Mouse (Mus musculus) embryonic facial prominence, embryonic 13.5 days (tissue): ENCODE data around the gene Rps6kb1. TPM values are rescaled to one million over a fixed set of nuclear protein-coding genes. Genes with fewer than 3 reads are reported as not detected.
"Not testable (repeated sequence)": the region's sequence is repeated elsewhere in the genome, so short reads cannot be mapped to it uniquely, and the experiment has no call there.

Experiments
- ATAC-seq: fragments of 200-750 bp; cut with Nextera tagmentation; 2 replicates; pipeline ENCODE4 v1.8.0; 2017; ENCODE audit warnings: low read depth; ENCODE audit not compliant: insufficient number of reproducible peaks, insufficient read depth, low FRiP score, low TSS enrichment
- H3K27ac ChIP-seq: fragments of 300-500 bp; sonication (generic); 2 replicates; pipeline ENCODE4 v1.5.1; 2015; ENCODE audit warnings: moderate library complexity, mild to moderate bottlenecking, inconsistent platforms
- H3K27me3 ChIP-seq: fragments of 300-500 bp; sonication (generic); 2 replicates; pipeline ENCODE4 v1.6.1; 2015; ENCODE audit warnings: mild to moderate bottlenecking, inconsistent platforms
- H3K36me3 ChIP-seq: fragments of 300-500 bp; sonication (generic); 2 replicates; pipeline ENCODE4 v1.6.1; 2015; ENCODE audit warnings: mild to moderate bottlenecking, inconsistent platforms
- H3K4me1 ChIP-seq: fragments of 300-500 bp; sonication (generic); 2 replicates; pipeline ENCODE4 v1.6.1; 2015; ENCODE audit warnings: inconsistent platforms
- H3K4me2 ChIP-seq: fragments of 300-500 bp; sonication (generic); 2 replicates; pipeline ENCODE4 v1.6.1; 2015; ENCODE audit warnings: moderate library complexity, mild to moderate bottlenecking, inconsistent platforms
- H3K4me3 ChIP-seq: fragments of 300-500 bp; sonication (generic); 2 replicates; pipeline ENCODE4 v1.5.1; 2015; ENCODE audit warnings: mild to moderate bottlenecking, inconsistent platforms
- H3K9ac ChIP-seq: fragments of 300-500 bp; sonication (generic); 2 replicates; pipeline ENCODE4 v1.6.1; 2015; ENCODE audit warnings: mild to moderate bottlenecking, inconsistent platforms
- H3K9me3 ChIP-seq: fragments of 300-500 bp; sonication (generic); 2 replicates; pipeline ENCODE4 v1.6.1; 2016; ENCODE audit warnings: inconsistent platforms
- WGBS: fragments of 180-500 bp; shearing (Covaris S2); methylation state at CpG from one replicate; pipeline ENCODE4 v1.1.7; 2015; ENCODE audit warnings: mixed read lengths; 5-methylcytosine and 5-hydroxymethylcytosine counted together
- polyA plus RNA-seq: library from polyadenylated mRNA; unstranded; fragments of >200 nt; fragmentation: Nextera tagmentation; extraction: Ambion mirVana; gene quantifications from 2 replicates; pipeline ENCODE4 v1.2.1, GENCODE M21; 2015

Rps6kb1 gene
- polyA plus RNA-seq, 1 experiment from 2014 or later: 78.9 TPM

- 86% methylated on average over 1 of the region's 1 CpGs for WGBS
- H3K4me3 ChIP-seq: no peak overlapping the region
- H3K4me2 ChIP-seq: no peak overlapping the region
- no peaks in the 10 kb centered on the region for H3K9me3 ChIP-seq
- H3K9ac ChIP-seq: no peak overlapping the region
- H3K36me3 ChIP-seq: peaks cover 35% of the 10 kb centered on the region
- H3K4me1 ChIP-seq: no peaks in the 10 kb centered on the region
- H3K27me3 ChIP-seq: no peaks in the 10 kb centered on the region
- no peak overlapping the region for H3K27ac ChIP-seq
- no peak for ATAC-seq
Measured at GRCm38 (mm10) chr11:86497356-86497755, 47.2 kb downstream of the Rps6kb1 start.

- WGBS: 92% methylated on average over 1 of the region's 1 CpGs
- Histone ChIP-seq H3K27ac (no peak overlapping the region), H3K9ac (no peak overlapping the region), H3K9me3 (no peaks in the 10 kb centered on the region), H3K27me3 (no peaks in the 10 kb centered on the region), H3K4me1 (peaks cover 5% of the 10 kb centered on the region), H3K36me3 (peaks cover 39% of the 10 kb centered on the region), H3K4me3 (no peak overlapping the region), H3K4me2 (no peak overlapping the region)
- ATAC-seq: no peak
Measured at GRCm38 (mm10) chr11:86490782-86491181, 53.8 kb downstream of the Rps6kb1 start.

- peak overlapping the region; percentile 88 for H3K27ac ChIP-seq
- H3K4me1 ChIP-seq: peaks cover 9% of the 10 kb centered on the region
- peaks cover 12% of the 10 kb centered on the region for H3K36me3 ChIP-seq
- peak overlapping the region; percentile 73 for H3K4me3 ChIP-seq
- peak overlapping the region; percentile 87 for H3K9ac ChIP-seq
- under 1% methylated on average over 25 of the region's 25 CpGs for WGBS
- peak overlapping the region; percentile 72 for H3K4me2 ChIP-seq
- no peaks in the 10 kb centered on the region for H3K27me3 ChIP-seq
- no peaks in the 10 kb centered on the region for H3K9me3 ChIP-seq
- ATAC-seq: no peak
Measured at GRCm38 (mm10) chr11:86484910-86485510, 59.6 kb downstream of the Rps6kb1 start.

GRCm38 (mm10) chr11:86484101-86484868 is 60.3 kb downstream of the Rps6kb1 start, which contains the start of gene Rnft1:
Rnft1 (plus strand) TSS chr11:86484657.
- Histone ChIP-seq H3K4me3 (peak within 1 kb of the TSS; percentile 73), H3K27me3 (no peaks in the 10 kb centered on the region), H3K27ac (peak within 1 kb of the TSS; percentile 88), H3K9ac (peak within 1 kb of the TSS; percentile 87), H3K9me3 (no peaks in the 10 kb centered on the region), H3K4me2 (peak within 1 kb of the TSS; percentile 72), H3K36me3 (peaks cover 5% of the 10 kb centered on the region; the same call in 1 of the 2 replicates), H3K4me1 (peaks cover 9% of the 10 kb centered on the region)
- ATAC-seq: peak; percentile 96
- under 1% methylated on average over 68 of the region's 68 CpGs for WGBS

- H3K27ac ChIP-seq: peak overlapping the region; percentile 76; the same call in 1 of the 2 replicates
- WGBS: 38% methylated on average over 3 of the region's 3 CpGs
- no peak for ATAC-seq
Measured at GRCm38 (mm10) chr11:86473576-86473975, 71.0 kb downstream of the Rps6kb1 start.

GRCm38 (mm10) chr11:86472771-86473171 is 71.8 kb downstream of the Rps6kb1 start:
- no peaks in the 10 kb centered on the region for H3K36me3 ChIP-seq
- H3K9me3 ChIP-seq: no peaks in the 10 kb centered on the region
- 11% methylated on average over 7 of the region's 7 CpGs for WGBS
- ATAC-seq: no peak
- H3K9ac ChIP-seq: 0 out of 2 replicates have a peak overlapping the region, but pooled peaks have one; percentile 36
- no peaks in the 10 kb centered on the region for H3K27me3 ChIP-seq
- peak overlapping the region; percentile 14 for H3K4me3 ChIP-seq
- peaks cover 15% of the 10 kb centered on the region; the same call in 1 of the 2 replicates for H3K4me1 ChIP-seq
- H3K27ac ChIP-seq: peak overlapping the region; percentile 76
- H3K4me2 ChIP-seq: peak overlapping the region; percentile 52

More at GRCm38 (mm10) chr11:86473576-86473975, 71.0 kb downstream of the Rps6kb1 start:
- no peaks in the 10 kb centered on the region for H3K36me3 ChIP-seq
- no peaks in the 10 kb centered on the region for H3K9me3 ChIP-seq
- H3K4me2 ChIP-seq: peak overlapping the region; percentile 52
- H3K4me1 ChIP-seq: peaks cover 15% of the 10 kb centered on the region; the same call in 1 of the 2 replicates
- no peak overlapping the region for H3K9ac ChIP-seq
- no peaks in the 10 kb centered on the region for H3K27me3 ChIP-seq
- H3K4me3 ChIP-seq: peak overlapping the region; percentile 14; the same call in 1 of the 2 replicates

- Histone ChIP-seq H3K9ac (no peak overlapping the region), H3K4me1 (peaks cover 15% of the 10 kb centered on the region; the same call in 1 of the 2 replicates), H3K4me2 (no peak overlapping the region), H3K9me3 (no peaks in the 10 kb centered on the region), H3K36me3 (no peaks in the 10 kb centered on the region), H3K27ac (no peak overlapping the region), H3K4me3 (no peak overlapping the region), H3K27me3 (no peaks in the 10 kb centered on the region)
- 62% methylated on average over 6 of the region's 6 CpGs for WGBS
- ATAC-seq: no peak
Measured at GRCm38 (mm10) chr11:86471785-86472184, 72.8 kb downstream of the Rps6kb1 start.

- Histone ChIP-seq H3K4me2 (no peak overlapping the region), H3K27ac (no peak overlapping the region), H3K9ac (no peak overlapping the region), H3K4me3 (no peak overlapping the region), H3K9me3 (no peaks in the 10 kb centered on the region), H3K36me3 (no peaks in the 10 kb centered on the region), H3K4me1 (peaks cover 12% of the 10 kb centered on the region; the same call in 1 of the 2 replicates), H3K27me3 (no peaks in the 10 kb centered on the region)
- no peak for ATAC-seq
- WGBS: 61% methylated on average over 4 of the region's 4 CpGs
Measured at GRCm38 (mm10) chr11:86468971-86469370, 75.6 kb downstream of the Rps6kb1 start.

- Histone ChIP-seq H3K9me3 (no peaks in the 10 kb centered on the region), H3K4me1 (peaks cover 8% of the 10 kb centered on the region; the same call in 1 of the 2 replicates), H3K4me3 (no peak overlapping the region), H3K9ac (no peak overlapping the region), H3K27ac (no peak overlapping the region), H3K27me3 (no peaks in the 10 kb centered on the region), H3K36me3 (no peaks in the 10 kb centered on the region), H3K4me2 (no peak overlapping the region)
- 84% methylated on average over 8 of the region's 8 CpGs for WGBS
- ATAC-seq: no peak
Measured at GRCm38 (mm10) chr11:86468345-86468744, 76.3 kb downstream of the Rps6kb1 start.

- H3K9me3 ChIP-seq, H3K4me3 ChIP-seq, H3K36me3 ChIP-seq, H3K9ac ChIP-seq, H3K4me1 ChIP-seq, ATAC-seq, H3K27ac ChIP-seq, H3K4me2 ChIP-seq, H3K27me3 ChIP-seq: not testable (repeated sequence)
- WGBS: 23% methylated on average over 8 of the region's 8 CpGs
Measured at GRCm38 (mm10) chr11:86464275-86464674, 80.3 kb downstream of the Rps6kb1 start.

GRCm38 (mm10) chr11:86462579-86462978 is 82.0 kb downstream of the Rps6kb1 start:
- Histone ChIP-seq H3K27me3 (no peaks in the 10 kb centered on the region), H3K9ac (no peak overlapping the region), H3K4me3 (no peak overlapping the region), H3K27ac (no peak overlapping the region), H3K4me1 (no peaks in the 10 kb centered on the region), H3K4me2 (no peak overlapping the region), H3K36me3 (no peaks in the 10 kb centered on the region), H3K9me3 (no peaks in the 10 kb centered on the region)
- ATAC-seq: no peak

GRCm38 (mm10) chr11:86458866-86459265 is 85.7 kb downstream of the Rps6kb1 start:
- Histone ChIP-seq H3K4me3 (no peak overlapping the region), H3K36me3 (no peaks in the 10 kb centered on the region), H3K4me1 (no peaks in the 10 kb centered on the region), H3K27me3 (no peaks in the 10 kb centered on the region), H3K4me2 (no peak overlapping the region), H3K27ac (no peak overlapping the region), H3K9ac (no peak overlapping the region), H3K9me3 (no peaks in the 10 kb centered on the region)
- ATAC-seq: no peak
- 88% methylated on average over 6 of the region's 6 CpGs for WGBS
